Mouse (Mus musculus): ENCODE results near the gene Rps18.

GRCm38 (mm10) chr17:33931159-33931866 is 24.5 kb downstream of the Rps18 start:
- TF ChIP-seq CTCF (IDR thresholded peaks at IDR 0.05; ENCODE audit: borderline replicate concordance, extremely low read depth, insufficient read depth, insufficient read length) (no peak), POLR2A (IDR thresholded peaks at IDR 0.05; ENCODE audit: borderline replicate concordance, extremely low read depth, insufficient read depth, insufficient read length, poor library complexity, severe bottlenecking) (no peak)

Data from brain, embryonic 14.5 days (tissue).